Mouse (Mus musculus) thymus, postnatal 4 days (tissue): ENCODE results near the gene Rprd1b.

Experiments used
- DNase-seq: peaks from one replicate; pipeline ENCODE4 v3.0.0; 2021

Rprd1b gene

DNA sequence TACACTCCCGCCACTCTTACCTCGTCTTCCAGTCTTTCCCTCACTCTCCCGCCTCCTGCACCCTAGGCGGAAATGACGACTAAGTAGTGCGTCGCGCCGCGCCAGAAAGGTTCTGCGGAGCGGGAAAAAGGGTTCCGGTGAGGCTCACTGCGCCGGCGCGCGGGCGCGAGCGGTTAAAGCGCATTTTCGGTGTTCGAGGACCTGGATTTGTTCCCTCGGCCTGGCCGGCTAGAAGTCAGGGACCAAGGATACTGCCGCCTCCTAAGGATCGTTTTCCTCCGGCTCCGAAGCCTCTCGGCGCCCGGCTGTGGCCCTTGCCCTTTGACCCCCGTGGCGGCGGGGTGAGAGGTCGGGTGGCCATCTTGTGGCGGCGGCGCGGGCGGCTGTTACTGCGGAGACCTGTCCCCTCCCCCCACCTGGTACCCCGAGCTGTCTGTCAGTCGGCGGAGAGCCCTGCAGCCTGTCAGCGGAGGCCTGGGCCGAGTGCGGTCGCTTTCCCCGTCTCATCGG, at the start of gene Rprd1b, which contains the start of gene Tti1:
Gene Rprd1b (plus strand): TSS at position 144 of the 510 bp plus-strand sequence.
Gene Tti1 (minus strand): TSS at position 80 of the 510 bp plus-strand sequence.
- peak; percentile 95 for DNase-seq

DNA sequence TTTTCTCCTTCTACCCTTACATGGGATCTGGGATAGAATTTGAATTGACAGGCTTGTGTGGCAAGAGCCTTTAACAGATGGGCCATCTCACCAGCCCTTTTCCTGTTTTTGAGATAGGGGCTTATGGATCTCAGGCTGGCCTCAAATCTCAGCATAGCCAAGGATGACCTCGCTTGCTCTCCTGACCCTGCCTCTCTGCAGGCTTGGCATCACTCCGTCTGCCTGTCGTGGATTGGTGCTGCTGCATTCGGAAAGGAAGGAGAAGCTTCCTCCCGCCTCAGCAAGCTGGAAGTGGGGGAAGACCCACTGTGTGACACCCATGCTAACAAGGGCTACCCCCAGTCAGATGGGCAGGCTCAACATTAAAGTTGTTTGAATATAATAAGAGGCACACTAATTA, 49.1 kb upstream of the Rprd1b start:
- DNase-seq = no peak

DNA sequence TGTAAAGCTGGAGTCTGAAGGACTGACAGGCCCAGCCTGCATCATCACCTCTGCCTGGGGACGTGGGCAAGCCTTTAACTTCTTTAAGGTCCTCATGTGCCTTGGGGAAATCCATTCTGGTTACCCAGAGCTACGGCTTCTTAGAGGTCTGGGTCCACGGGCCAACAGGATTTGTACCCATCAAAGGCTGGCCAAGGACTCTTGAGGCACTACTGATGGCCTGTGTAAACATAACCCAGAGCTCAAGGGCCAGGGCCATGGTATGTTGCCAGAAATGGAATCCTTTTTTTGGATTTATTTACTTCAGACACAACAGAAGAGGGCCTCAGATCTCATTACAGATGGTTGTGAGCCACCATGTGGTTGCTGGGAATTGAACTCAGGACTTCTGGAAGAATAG, 45.6 kb upstream of the Rprd1b start:
- DNase-seq = no peak

DNA sequence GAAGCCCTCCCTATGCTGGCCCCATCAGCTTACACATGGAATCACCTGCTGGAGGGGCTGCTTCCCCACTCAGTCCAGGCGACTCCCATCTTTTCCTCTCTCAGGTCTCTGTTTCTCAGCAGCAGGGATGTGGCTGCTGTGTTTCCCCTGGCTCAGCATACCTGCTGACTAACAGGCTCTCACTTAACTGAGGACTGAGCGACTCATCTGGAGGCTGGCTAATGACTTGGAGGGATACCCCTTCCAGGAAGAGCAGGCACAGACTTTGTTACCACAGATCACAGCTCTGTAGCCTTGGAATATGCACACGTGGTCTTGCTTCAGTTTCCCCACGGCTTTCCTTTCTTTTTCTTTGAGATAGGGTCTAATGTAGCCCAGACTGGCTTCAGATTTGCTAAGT, 45.0 kb upstream of the Rprd1b start:
- no peak for DNase-seq

DNA sequence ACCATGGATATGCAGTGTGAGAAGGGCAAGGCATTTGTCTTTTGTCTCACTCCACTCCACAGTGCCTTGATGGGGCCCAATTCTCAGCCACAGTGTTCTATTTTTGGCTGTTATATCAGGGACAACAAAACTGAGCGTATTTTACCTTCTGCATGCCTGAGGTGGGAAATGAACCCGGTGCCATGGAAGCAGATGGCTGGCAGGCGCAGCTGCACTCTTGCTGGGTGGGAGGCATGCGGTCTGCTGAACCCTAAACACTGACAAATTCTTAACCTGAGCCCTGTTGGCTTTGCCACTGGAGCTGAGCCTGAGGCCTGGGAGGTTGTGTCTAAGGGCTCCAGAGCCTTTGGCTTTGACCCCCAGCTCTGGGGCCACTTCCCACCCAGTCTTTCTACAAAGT, 42.7 kb upstream of the Rprd1b start:
- DNase-seq = no peak

DNA sequence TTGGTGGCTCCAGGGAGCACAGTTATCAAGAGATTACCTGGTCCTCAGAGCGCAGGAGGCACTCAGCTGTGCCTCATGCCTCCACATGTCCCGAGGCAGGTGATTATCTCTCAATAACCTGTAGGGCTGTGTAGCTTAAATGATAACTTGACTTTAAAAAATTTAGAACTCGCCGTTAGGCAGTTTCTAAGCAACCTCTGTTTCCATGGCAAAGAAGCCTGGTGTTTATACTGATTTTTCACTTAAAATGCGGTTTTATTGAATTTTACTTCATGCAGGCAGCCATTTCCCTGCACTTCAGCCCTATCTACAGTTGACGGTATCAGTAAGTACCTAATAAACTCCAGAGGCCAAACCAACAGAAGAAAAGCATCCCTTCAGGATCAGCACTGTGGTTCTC, 42.1 kb upstream of the Rprd1b start:
- DNase-seq = no peak

DNA sequence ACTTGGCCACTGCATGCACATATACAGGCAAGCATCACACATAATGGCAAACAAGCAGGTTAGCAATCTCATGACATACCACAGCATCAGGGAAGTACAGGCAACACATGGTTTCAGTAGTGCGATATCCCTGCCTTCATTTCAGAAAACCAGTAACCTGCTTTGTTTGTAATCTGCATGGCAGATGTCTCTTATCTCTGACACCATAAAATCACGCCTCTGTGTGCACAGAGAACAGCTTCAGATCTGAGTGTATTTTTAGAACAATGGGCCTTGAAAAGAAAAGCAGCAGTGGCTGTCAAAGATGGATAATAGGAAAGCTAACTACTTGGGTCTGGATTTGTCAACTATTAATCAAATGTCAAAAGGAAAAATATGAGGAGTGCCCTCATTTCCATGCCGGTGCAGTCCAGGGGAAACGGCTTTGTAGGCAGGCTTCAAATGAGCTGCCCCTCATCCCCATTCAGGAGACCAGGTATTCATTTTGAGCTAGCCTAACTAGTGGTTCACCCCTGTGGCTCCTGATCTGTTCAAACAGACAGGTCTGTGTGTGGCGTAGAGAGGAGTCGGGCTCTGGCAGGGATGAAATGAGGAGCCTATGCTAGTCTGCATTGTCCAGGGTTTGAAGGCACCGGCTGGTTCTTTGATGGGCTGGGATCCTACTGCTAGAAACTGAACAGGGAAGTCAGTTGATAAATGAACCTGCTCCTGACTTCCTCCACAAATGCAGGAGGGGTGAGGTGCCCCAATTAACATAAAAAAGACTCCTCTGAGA, 39.7 kb upstream of the Rprd1b start:
- DNase-seq = no peak

DNA sequence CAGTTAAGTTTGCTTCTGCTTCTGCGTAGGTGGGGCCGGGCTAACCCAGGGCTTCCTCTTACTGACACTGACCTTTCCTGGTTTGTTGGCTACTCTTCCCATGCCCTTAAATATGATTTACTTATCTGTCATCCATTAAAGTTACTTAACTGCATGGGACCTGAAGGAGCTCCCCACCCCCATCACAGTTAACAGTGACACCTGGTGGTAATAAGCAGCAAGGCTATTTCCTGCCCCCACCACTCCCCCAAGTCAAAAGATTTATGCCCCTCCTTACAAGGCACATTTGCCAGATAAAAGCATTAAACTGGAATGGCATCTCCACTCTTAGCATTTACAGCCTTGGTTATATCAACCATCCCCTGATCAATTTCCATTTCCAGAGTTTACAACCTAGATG, 38.4 kb upstream of the Rprd1b start:
- peak; percentile 10 for DNase-seq

DNA sequence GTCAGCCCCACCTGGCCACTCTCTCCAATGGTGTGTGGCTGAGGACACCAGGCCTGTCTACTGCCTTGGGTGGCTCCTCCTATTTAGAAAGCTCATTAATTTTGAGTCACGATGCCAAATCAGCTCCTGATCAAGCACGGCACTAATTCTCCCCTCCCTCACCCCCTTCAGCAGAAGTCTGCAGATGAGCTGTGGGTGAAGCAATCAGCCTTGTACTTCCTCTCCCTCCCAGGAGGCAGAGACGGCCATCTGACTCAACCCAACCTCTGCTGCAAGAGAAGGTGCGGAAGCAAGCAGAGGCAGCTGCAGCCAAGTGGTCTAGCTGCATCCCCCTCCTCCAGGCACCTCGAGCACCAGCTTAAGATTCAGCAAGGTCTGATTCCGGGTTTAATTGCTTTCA, 37.3 kb upstream of the Rprd1b start:
- no peak for DNase-seq

DNA sequence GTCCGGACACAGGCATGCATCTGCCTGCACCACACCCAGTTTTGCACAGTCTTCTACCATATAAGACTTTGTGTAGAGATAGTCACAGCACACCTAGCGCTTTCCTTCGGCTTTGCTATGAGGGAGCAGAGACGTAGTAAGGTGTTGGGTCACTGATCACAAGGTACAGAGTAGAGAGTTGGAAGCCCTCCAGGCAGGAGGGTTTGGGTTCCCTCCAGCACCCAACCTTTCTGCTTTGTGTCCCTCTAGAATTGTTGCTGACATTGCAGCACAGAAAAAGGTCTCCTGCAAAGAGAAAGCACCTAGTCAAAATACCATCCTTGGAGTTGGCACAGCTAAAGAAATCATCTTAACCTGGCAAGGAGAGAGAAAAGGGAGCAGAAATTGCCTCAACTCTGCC, 35.8 kb upstream of the Rprd1b start:
- no peak for DNase-seq

DNA sequence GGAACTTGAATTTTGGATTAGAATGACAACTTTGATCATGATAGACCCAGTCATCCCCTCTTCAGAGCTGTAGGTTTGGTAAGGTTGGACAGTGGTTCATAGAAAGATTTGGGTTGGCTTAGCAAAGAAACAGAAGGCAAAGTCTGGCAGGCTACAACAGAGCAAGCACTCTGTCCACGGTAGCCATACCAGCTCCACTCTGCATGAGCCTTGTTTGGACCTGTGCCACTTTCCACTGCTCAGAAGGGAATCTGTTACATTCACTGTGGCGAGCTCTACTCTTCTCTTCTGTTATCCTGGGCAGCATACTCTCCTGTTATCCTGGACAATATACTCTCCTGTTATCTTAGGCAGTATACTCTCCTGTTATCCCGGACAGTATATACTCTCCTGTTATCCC, 29.5 kb upstream of the Rprd1b start:
- DNase-seq = no peak

DNA sequence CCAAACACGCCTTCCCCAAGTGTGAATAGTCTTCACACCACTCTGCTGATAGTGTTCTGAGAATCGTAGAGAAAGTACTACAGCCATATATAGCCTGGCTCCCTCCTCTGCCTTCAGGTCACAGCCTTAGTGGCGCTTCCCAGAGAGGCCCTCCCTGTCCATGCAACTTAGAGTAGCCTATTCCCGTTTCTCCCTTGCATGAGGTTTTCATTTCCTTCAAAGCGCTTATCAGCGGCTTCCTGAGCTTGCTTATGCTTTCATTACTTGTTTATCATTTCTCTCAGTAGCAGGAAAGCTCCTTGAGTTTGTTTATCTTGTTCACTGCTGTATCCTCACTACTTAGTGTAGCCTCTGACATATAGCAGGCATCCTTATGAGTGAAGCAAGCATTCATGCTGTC, 23.7 kb upstream of the Rprd1b start:
- no peak for DNase-seq

DNA sequence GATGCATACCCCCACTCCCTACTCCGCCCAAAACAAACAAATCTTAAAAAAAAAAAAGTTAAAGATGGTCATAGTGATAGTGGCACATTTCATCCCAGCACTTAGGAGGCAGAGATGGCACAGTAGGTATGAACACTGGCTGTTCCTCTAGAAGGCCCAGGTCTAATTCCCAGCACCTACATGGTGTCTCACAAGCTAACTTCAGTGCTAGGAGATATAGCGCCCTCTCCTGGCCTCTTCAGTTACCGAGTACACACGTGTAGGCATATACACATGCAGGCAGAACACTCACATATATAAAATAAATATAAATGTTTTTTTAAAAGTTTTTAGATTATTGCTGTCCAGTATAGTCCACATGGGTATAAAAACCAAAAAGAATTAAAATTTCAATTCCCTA, 22.7 kb upstream of the Rprd1b start:
- peak; percentile 16 for DNase-seq

DNA sequence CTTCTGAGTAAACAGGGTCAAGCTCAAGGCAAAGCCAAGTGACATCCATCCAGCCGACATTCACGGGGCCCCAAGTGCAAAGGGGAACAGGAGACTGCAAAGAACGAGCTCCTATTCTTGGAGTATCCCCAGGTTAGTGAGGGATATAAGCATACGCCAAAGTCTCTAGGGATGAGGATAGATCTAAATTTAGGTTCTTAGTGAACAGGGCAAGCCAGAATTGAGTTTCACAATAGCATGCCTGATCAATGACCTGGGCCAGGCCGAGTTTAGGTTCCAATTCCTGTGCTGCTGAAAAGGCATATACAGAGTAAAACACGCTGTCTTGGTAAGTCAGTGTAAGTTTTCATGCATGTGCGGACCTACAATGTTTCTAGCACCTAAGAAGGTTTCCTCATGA, 18.9 kb upstream of the Rprd1b start:
- no peak for DNase-seq

DNA sequence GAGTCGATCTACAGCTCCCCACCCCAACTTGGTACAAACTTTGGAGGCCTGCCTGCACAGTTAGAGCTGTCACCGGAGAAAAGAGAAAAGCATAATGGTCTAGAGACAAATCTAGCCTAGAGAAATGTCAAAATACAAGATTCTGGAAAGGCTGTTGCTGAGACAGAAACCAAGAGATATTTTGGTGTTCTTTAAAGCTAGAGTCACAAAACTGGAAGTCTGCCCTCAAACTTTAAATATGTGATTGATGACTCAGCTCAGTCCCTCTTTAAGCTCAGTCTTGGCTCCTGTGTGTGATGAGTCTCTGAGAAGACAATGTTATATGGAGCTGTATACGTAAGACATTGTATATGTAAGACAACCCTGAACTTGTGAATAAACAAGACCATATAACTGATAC, 15.7 kb upstream of the Rprd1b start:
- DNase-seq = no peak

DNA sequence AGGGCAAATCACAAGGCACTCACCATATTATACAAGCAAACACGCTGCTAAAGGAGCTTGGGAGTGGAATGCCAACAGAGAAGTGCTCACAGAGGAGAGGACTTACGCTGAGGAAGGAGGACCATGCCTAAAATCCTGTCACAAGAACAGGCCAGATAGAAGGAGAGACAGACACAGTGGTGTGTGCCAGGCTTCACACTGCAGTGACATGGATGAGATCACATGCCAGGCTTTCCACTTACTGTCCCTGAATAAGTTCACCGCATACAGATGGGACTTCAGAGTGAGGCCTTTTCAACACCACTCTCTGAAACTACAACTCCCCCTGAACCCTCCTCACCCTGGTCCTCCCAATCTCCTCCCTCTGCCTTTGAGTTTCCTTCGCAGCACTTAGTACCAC, 11.0 kb upstream of the Rprd1b start:
- DNase-seq = no peak

DNA sequence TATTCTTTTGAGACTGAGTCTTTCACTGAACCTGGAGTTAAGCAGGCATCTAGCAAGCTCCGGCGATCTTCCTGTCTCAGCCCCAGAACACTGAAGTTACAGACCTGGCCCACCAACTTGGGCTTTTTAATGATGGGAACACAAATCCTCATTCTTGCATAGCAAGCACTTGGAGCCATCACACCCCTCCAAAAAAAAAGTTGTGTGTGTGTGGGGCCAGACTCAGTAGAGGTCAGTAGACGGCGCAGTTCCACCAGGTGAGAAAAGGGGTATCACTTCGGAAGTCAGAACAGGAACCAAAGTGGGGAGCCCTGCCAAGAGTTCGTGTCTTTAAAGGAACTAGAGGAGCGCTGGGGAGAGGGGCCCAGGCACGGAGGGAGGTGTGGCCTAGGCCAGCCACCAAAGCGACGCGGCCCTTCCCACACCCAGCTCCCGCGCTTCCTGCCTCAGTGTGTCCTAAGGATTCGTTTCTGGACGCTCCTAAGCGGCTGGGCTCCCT, 393 bp upstream of the Rprd1b start:
- no peak for DNase-seq

DNA sequence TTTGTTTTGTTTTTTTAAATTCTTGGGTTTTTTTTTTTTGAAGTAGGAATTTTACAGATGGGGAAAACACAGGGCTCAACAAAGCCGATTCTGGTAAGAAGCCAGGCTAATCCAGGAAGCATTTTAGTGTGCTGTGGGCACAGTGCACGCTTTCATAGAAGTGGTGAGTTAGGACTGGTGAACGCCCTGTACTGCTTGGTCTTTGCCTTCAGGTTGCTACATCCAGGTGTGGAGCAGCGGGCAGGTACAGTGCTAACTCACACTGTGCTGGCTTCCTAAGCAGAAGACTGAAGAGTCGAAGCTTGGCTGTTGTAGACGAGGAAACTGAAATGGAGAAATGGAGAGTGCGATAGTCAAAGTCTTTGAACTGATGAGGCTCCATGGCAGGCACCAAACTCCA, 1.7 kb downstream of the Rprd1b start:
- DNase-seq = peak; percentile 11

DNA sequence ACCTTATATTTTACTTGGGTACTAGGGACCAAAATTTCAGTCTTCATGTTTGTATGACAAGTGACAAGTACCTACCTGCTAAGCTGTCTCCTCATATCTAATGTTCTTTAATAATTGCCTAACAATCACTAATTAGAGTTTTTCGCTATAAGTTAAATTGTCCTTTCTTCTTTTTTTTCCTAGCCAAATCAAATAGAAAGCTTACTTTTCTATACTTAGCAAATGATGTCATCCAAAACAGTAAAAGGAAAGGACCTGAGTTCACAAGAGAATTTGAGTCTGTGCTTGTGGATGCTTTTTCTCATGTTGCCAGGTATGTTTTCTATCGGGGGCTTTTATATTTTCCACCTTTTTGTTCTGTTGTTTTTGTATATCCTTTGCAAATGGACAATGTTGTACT, 7.5 kb downstream of the Rprd1b start:
- no peak for DNase-seq

DNA sequence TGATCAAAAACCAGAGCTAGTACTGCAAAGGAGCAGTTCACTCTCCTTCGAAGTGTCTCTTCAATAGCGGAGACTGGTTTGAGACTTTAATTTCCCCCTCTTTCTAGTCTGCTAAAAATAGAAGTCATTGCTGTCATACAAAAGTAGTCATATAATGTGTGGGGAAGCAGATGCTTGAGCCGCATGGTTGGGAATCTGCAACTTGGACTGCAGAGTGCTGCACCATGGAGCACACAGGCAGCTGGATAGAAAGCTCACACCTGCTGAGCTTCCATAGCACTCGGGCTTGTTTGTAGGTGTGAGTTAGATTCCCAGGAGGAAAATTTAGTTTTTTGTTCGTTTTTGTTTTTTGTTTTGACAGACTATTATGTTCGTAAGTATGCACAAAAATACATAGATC, 8.1 kb downstream of the Rprd1b start:
- DNase-seq = no peak

DNA sequence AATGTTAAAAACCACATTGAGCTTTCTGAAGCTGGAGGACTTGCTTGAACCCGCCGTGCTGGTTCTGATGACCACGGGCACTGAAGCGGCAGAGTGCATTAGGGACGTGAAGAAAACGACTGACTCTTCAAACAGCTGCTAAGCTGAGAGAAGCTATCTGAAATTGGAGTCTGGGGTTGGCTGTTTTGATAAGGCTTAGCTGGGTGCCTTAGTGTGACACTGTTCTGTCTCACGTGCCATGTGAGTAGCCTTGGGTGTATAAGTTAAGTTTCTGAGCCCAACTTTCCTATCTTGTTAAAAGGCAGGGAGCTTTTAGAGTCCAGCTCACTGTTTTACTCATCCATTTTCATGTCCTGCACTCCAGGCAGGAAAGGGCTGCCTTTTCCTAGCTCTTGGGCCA, 8.7 kb downstream of the Rprd1b start:
- no peak for DNase-seq

DNA sequence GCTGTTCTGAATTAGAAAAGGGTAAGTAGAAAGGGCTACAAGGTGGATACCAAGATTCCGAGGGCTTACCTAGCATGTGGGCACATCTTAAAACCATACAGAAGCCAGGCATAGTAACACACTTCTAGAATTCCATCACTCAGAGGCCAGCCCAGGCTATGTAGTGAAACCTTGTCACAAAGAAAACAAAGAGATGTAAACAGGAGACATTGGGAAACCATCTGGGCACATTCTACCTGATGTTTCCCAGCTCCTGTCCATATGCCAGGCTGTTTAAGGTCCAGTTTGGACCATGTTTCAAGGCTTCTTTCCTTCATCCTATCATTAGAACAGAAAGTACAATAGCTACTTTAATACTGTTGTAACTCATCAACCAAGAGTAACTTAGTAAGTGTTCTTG, 9.3 kb downstream of the Rprd1b start:
- no peak for DNase-seq

DNA sequence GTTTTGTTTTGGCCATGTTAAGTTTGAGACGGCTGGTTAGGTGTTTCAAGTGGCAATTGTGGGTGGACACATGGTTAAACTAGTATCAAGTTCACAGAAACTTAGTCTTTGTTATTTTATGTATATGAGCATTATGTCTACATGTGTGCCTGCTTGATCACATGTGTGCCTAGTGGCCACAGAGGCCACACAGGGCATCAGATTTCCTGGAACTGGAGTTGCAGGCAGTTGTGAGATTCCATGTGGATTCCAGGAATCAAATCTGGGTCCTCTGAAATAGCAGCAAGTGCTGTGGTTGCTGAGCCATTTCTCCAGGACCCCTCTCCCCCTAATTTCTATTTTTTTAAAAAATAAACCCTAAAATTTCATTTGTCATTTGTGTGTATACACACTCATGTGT, 11.4 kb downstream of the Rprd1b start:
- DNase-seq = no peak

DNA sequence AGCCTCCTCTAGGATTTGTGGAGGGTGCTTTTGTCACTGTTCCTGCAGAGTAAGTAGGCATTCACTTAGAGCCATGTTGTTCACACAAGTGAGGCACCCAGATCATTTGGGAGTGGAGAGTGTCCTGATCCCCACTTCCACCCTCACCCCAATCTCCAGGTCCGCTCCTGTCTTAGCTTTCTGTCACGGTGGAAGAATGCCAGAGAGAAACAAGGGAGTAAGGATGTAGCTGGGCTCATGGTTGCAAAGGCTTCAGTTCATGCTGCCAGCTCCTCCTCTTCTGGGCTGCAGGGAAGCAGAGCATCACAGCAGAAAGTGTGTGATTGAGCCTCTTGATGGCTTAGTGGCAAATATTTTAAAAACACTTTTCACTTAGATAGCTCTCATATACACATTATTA, 12.1 kb downstream of the Rprd1b start:
- DNase-seq = no peak

DNA sequence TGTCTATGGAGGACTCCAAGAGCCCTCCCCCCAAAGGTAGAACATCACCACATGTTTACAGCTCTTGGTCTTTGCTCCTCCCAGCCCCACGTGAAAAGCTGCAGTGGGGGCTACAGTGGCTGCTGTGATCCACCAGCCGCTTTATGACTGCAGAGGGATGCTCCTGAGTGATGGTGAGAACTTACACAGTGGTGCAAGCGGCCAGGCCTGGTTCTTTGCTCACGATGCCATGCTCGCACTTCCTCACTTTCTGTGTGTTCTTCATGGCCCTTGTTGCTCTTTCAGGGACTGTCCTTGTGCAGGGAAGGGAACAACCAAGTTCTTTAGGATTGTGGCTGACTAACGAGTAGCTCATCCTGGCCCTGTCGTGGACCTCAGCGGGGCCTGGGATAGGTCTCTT, 15.2 kb downstream of the Rprd1b start:
- DNase-seq = no peak
